Mouse (Mus musculus): ENCODE measurements around the gene Mtg2. TPM values are rescaled to one million over a fixed set of nuclear protein-coding genes. Genes with fewer than 3 reads are reported as not detected.
A peak's percentile ranks its signal among the peaks of the same experiment; 100 is the strongest.

Mtg2 gene
- polyA plus RNA-seq, 1 experiment from 2014 or later, result 24.2 TPM

DNA sequence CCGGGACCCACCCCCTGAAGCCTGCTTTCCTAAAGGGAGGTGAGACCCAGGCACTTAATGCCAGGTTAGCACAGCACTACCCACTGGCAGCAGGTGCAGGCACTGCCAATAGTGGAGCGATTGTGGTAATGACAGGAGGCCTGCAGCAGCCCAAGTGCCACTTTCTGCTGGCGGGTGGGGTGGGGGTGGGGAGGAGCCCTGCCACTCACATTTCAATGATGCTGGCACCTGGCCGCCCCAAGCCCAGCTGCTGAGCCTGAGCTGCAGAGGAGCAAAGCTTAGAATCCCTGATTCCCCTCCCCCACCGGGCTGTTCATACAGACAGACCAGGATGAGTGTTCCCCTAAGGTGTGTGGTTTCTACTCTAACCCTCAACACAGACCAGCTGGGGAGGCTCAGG, 25.3 kb downstream of the Mtg2 start:
- no peak for ATAC-seq (replicated peaks; ENCODE audit: low FRiP score, low TSS enrichment, low read depth)
- Histone ChIP-seq H3K27ac (ENCODE audit: low read depth) (no peak overlapping the region), H3K4me3 (ENCODE audit: low read depth, low read length) (no peak overlapping the region), H3K27me3 (replicated peaks; ENCODE audit: control insufficient read depth, insufficient read depth, low read length) (peaks cover 39% of the 10 kb centered on the region), H3K36me3 (ENCODE audit: control insufficient read depth, insufficient read depth, low read length) (no peaks in the 10 kb centered on the region), H3K9me3 (ENCODE audit: control insufficient read depth, low read length) (no peaks in the 10 kb centered on the region), H3K4me1 (replicated peaks; ENCODE audit: control insufficient read depth, insufficient read depth, low read length) (no peaks in the 10 kb centered on the region), H3K4me2 (ENCODE audit: low read length) (no peak overlapping the region), H3K9ac (ENCODE audit: low read length) (no peak overlapping the region)
- DNase-seq (ENCODE audit: low spot score), result no peak
- 43% methylated on average over 5 of the region's 5 CpGs for WGBS

- H3K4me2 ChIP-seq (ENCODE audit: low read length), result no peak overlapping the region
- ATAC-seq (replicated peaks; ENCODE audit: low FRiP score, low TSS enrichment, low read depth), result no peak
- H3K36me3 ChIP-seq (ENCODE audit: control insufficient read depth, insufficient read depth, low read length), result no peaks in the 10 kb centered on the region
- no peak overlapping the region for H3K9ac ChIP-seq (ENCODE audit: low read length)
- no peak for DNase-seq (ENCODE audit: low spot score)
- no peak overlapping the region for H3K27ac ChIP-seq (ENCODE audit: low read depth)
- WGBS, result 48% methylated on average over 3 of the region's 3 CpGs
- H3K9me3 ChIP-seq (ENCODE audit: control insufficient read depth, low read length), result no peaks in the 10 kb centered on the region
- H3K27me3 ChIP-seq (replicated peaks; ENCODE audit: control insufficient read depth, insufficient read depth, low read length), result peaks cover 57% of the 10 kb centered on the region
- no peaks in the 10 kb centered on the region for H3K4me1 ChIP-seq (replicated peaks; ENCODE audit: control insufficient read depth, insufficient read depth, low read length)
- H3K4me3 ChIP-seq (ENCODE audit: low read depth, low read length), result no peak overlapping the region
Observed at GRCm38 (mm10) chr2:180097585-180097984, 27.2 kb downstream of the Mtg2 start.

DNA sequence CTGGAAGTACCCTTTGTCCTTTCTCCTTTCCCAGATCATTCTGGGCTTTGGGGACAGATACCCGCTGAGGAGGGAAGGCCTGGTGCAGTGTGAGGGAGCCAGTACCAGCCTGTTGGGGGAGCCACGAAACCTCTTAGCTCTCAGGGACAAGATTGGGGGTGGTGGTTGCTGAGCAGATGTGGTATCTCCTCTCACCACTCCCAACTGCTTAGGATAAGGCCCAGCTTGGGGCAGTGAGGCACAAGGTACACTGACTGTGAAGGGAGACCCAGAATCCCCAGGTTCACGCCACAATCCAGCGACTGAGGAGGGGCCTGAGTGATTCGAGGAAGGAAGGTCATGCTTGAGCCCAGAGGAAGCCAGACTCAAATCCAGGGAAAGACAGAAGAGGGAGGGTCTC, 27.8 kb downstream of the Mtg2 start:
- no peak for DNase-seq (ENCODE audit: low spot score)
- Histone ChIP-seq H3K9me3 (ENCODE audit: control insufficient read depth, low read length) (no peaks in the 10 kb centered on the region), H3K36me3 (ENCODE audit: control insufficient read depth, insufficient read depth, low read length) (no peaks in the 10 kb centered on the region), H3K4me2 (ENCODE audit: low read length) (no peak overlapping the region), H3K27ac (ENCODE audit: low read depth) (no peak overlapping the region), H3K9ac (ENCODE audit: low read length) (no peak overlapping the region), H3K4me1 (replicated peaks; ENCODE audit: control insufficient read depth, insufficient read depth, low read length) (peaks cover 2% of the 10 kb centered on the region), H3K4me3 (ENCODE audit: low read depth, low read length) (no peak overlapping the region), H3K27me3 (replicated peaks; ENCODE audit: control insufficient read depth, insufficient read depth, low read length) (peaks cover 63% of the 10 kb centered on the region)
- ATAC-seq (replicated peaks; ENCODE audit: low FRiP score, low TSS enrichment, low read depth), result no peak
- WGBS, result 37% methylated on average over 5 of the region's 5 CpGs

- H3K4me2 ChIP-seq (ENCODE audit: low read length), result no peak overlapping the region
- no peak overlapping the region for H3K4me3 ChIP-seq (ENCODE audit: low read depth, low read length)
- DNase-seq (ENCODE audit: low spot score) (no peak), ATAC-seq (replicated peaks; ENCODE audit: low FRiP score, low TSS enrichment, low read depth) (no peak)
- H3K36me3 ChIP-seq (ENCODE audit: control insufficient read depth, insufficient read depth, low read length), result no peaks in the 10 kb centered on the region
- peaks cover 75% of the 10 kb centered on the region for H3K27me3 ChIP-seq (replicated peaks; ENCODE audit: control insufficient read depth, insufficient read depth, low read length)
- no peak overlapping the region for H3K9ac ChIP-seq (ENCODE audit: low read length)
- no peak overlapping the region for H3K27ac ChIP-seq (ENCODE audit: low read depth)
- peaks cover 9% of the 10 kb centered on the region for H3K4me1 ChIP-seq (replicated peaks; ENCODE audit: control insufficient read depth, insufficient read depth, low read length)
- H3K9me3 ChIP-seq (ENCODE audit: control insufficient read depth, low read length), result no peaks in the 10 kb centered on the region
- 5% methylated on average over 15 of the region's 15 CpGs for WGBS
Observed at GRCm38 (mm10) chr2:180099529-180099928, 29.1 kb downstream of the Mtg2 start.

DNA sequence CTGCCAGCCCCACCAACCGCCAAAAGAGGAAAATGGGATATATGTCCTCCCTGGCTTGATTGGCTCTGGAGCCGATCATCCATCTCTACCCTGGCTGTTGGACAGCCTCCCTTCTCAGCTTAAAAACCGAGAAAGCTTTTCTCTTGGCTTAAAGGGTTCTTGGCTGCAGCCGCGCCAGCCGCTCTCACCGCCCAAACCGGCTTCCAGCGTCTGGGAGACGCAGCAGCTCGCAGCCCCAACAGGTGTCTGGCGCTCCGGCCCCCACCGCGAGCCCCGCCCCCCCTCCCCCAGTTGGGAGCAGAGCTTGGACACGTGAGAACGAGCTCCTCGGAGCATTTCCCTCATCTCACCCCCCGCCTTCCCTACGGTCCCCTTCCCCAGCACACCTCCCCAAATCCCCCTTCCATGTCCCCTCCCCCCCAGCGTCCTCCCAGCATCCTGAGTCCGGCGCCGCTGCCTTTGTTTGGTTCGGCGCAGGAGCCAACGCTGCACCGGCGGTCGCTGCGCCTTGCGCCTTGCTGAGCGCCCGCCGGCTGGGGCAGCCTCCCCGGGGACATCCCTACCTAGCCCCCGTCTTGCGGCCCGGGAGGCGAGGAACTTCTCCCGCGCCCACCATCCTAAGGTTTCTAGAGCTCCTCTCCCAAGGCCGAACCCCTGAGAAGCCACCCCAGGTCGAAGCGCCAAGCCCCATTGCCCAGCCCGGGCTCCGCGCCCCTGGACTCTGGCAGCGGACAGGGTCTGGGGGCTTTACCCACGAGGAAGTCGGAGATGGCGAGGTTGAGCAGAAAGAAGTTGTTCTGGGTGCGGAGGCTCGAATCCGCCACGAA, 33.0 kb downstream of the Mtg2 start:
- Histone ChIP-seq H3K36me3 (ENCODE audit: control insufficient read depth, insufficient read depth, low read length) (no peaks in the 10 kb centered on the region), H3K9ac (ENCODE audit: low read length) (no peak overlapping the region), H3K9me3 (ENCODE audit: control insufficient read depth, low read length) (no peaks in the 10 kb centered on the region), H3K4me2 (ENCODE audit: low read length) (peak overlapping the region; percentile 86), H3K27me3 (replicated peaks; ENCODE audit: control insufficient read depth, insufficient read depth, low read length) (peaks cover 72% of the 10 kb centered on the region), H3K4me1 (replicated peaks; ENCODE audit: control insufficient read depth, insufficient read depth, low read length) (peaks cover 9% of the 10 kb centered on the region), H3K27ac (ENCODE audit: low read depth) (no peak overlapping the region), H3K4me3 (ENCODE audit: low read depth, low read length) (peak overlapping the region; percentile 45)
- WGBS, result 1% methylated on average over 57 of the region's 57 CpGs
- ATAC-seq (replicated peaks; ENCODE audit: low FRiP score, low TSS enrichment, low read depth) (0 out of 2 replicates have a peak, but pooled peaks have one; percentile 1), DNase-seq (ENCODE audit: low spot score) (peak; percentile 64)

GRCm38 (mm10) chr2:180103978-180104658, 33.7 kb downstream of the Mtg2 start, which contains the start of gene Hrh3:
TSS of gene Hrh3 (minus strand) at chr2:180104488.
- Histone ChIP-seq H3K4me2 (ENCODE audit: low read length) (peak within 1 kb of the TSS; percentile 86), H3K27ac (ENCODE audit: low read depth) (no peak within 1 kb of the TSS), H3K9me3 (ENCODE audit: control insufficient read depth, low read length) (no peaks in the 10 kb centered on the region), H3K36me3 (ENCODE audit: control insufficient read depth, insufficient read depth, low read length) (no peaks in the 10 kb centered on the region), H3K27me3 (replicated peaks; ENCODE audit: control insufficient read depth, insufficient read depth, low read length) (peaks cover 65% of the 10 kb centered on the region), H3K9ac (ENCODE audit: low read length) (no peak within 1 kb of the TSS), H3K4me3 (ENCODE audit: low read depth, low read length) (peak within 1 kb of the TSS; percentile 45), H3K4me1 (replicated peaks; ENCODE audit: control insufficient read depth, insufficient read depth, low read length) (peaks cover 9% of the 10 kb centered on the region)
- WGBS, result 1% methylated on average over 57 of the region's 87 CpGs
- DNase-seq (ENCODE audit: low spot score), result peak; percentile 95
- peak; percentile 91 for ATAC-seq (replicated peaks; ENCODE audit: low FRiP score, low TSS enrichment, low read depth)

DNA sequence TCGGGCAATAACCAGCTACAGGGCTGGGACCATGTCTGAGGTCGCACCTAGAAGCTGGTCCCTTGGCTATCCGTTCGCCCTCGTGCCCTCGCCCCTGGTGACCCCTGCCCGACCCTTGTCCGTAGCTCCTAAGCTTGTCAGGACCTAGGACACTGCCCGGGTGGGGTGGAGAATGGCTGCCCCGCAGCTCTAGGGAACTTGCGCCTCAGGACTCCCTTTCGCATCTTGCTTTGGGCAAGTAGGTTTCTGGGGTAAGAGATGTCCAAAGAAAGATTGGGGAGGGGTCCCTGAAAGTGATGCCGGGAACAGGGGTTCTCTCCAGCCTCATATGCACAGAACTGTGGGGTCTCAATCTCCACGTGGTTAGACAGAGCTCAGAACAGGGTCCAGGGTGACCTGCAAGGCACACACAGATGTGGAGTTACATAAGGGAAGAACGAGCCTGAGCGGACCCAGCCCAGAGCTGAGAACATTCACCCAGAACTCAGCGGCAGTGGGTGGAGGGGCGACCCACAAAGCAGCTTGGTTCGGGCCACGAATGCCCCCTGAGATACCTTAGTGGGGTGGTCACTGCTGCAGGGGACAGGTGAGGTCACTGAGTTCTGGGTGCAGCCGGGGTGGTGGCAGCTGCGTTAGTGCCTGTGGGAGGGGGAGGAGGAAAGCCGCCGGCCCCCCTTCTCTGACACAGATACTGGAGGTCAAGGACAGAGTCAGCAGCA, 34.4 kb downstream of the Mtg2 start:
- H3K4me1 ChIP-seq (replicated peaks; ENCODE audit: control insufficient read depth, insufficient read depth, low read length), result peaks cover 9% of the 10 kb centered on the region
- H3K27me3 ChIP-seq (replicated peaks; ENCODE audit: control insufficient read depth, insufficient read depth, low read length), result peaks cover 59% of the 10 kb centered on the region
- ATAC-seq (replicated peaks; ENCODE audit: low FRiP score, low TSS enrichment, low read depth), result no peak
- H3K4me2 ChIP-seq (ENCODE audit: low read length), result peak overlapping the region; percentile 86
- H3K36me3 ChIP-seq (ENCODE audit: control insufficient read depth, insufficient read depth, low read length), result no peaks in the 10 kb centered on the region
- no peaks in the 10 kb centered on the region for H3K9me3 ChIP-seq (ENCODE audit: control insufficient read depth, low read length)
- no peak overlapping the region for H3K27ac ChIP-seq (ENCODE audit: low read depth)
- H3K4me3 ChIP-seq (ENCODE audit: low read depth, low read length), result peak overlapping the region; percentile 45; the same call in 1 of the 2 replicates
- no peak for DNase-seq (ENCODE audit: low spot score)
- H3K9ac ChIP-seq (ENCODE audit: low read length), result no peak overlapping the region
- 9% methylated on average over 24 of the region's 24 CpGs for WGBS

- Histone ChIP-seq H3K27ac (ENCODE audit: low read depth) (no peak overlapping the region), H3K4me2 (ENCODE audit: low read length) (no peak overlapping the region), H3K4me3 (ENCODE audit: low read depth, low read length) (no peak overlapping the region), H3K27me3 (replicated peaks; ENCODE audit: control insufficient read depth, insufficient read depth, low read length) (peaks cover 51% of the 10 kb centered on the region), H3K36me3 (ENCODE audit: control insufficient read depth, insufficient read depth, low read length) (no peaks in the 10 kb centered on the region), H3K4me1 (replicated peaks; ENCODE audit: control insufficient read depth, insufficient read depth, low read length) (peaks cover 9% of the 10 kb centered on the region), H3K9ac (ENCODE audit: low read length) (no peak overlapping the region), H3K9me3 (ENCODE audit: control insufficient read depth, low read length) (no peaks in the 10 kb centered on the region)
- no peak for ATAC-seq (replicated peaks; ENCODE audit: low FRiP score, low TSS enrichment, low read depth)
- no peak for DNase-seq (ENCODE audit: low spot score)
- 34% methylated on average over 8 of the region's 8 CpGs for WGBS
Observed at GRCm38 (mm10) chr2:180105441-180106190, 35.2 kb downstream of the Mtg2 start.

Measured in intestine, embryonic 14.5 days (tissue).